Mouse (Mus musculus): ENCODE results near the gene U2af2. TPM values are rescaled to one million over a fixed set of nuclear protein-coding genes. Genes with fewer than 3 reads are reported as not detected.

The U2af2 gene
- polyA plus RNA-seq, 1 experiment from 2014 or later = 161 TPM

- Histone ChIP-seq H3K27ac (ENCODE audit: low read depth, low read length) (no peak overlapping the region), H3K36me3 (ENCODE audit: control insufficient read depth, insufficient read depth, low read length) (peaks cover 3% of the 10 kb centered on the region; the same call in 1 of the 2 replicates), H3K4me1 (replicated peaks; ENCODE audit: control insufficient read depth, insufficient read depth, low read length) (no peaks in the 10 kb centered on the region), H3K4me3 (ENCODE audit: low read depth, low read length) (no peak overlapping the region), H3K9ac (ENCODE audit: low read depth, low read length) (no peak overlapping the region), H3K9me3 (ENCODE audit: control insufficient read depth, low read length) (no peaks in the 10 kb centered on the region), H3K4me2 (replicated peaks; ENCODE audit: low read depth, low read length) (no peak overlapping the region), H3K27me3 (ENCODE audit: control insufficient read depth, insufficient read depth, low read length) (no peaks in the 10 kb centered on the region)
- 100% methylated on average over 1 of the region's 1 CpGs for WGBS
- ATAC-seq (ENCODE audit: low FRiP score) (no peak), DNase-seq (ENCODE audit: low spot score) (no peak)
Measured at GRCm38 (mm10) chr7:5085512-5085911, 23.6 kb downstream of the U2af2 start.

GRCm38 (mm10) chr7:5086921-5087440, 25.0 kb downstream of the U2af2 start:
- DNase-seq (ENCODE audit: low spot score) = no peak
- Histone ChIP-seq H3K4me2 (replicated peaks; ENCODE audit: low read depth, low read length) (no peak overlapping the region), H3K27ac (ENCODE audit: low read depth, low read length) (no peak overlapping the region), H3K4me3 (ENCODE audit: low read depth, low read length) (no peak overlapping the region), H3K9me3 (ENCODE audit: control insufficient read depth, low read length) (no peaks in the 10 kb centered on the region), H3K27me3 (ENCODE audit: control insufficient read depth, insufficient read depth, low read length) (no peaks in the 10 kb centered on the region), H3K9ac (ENCODE audit: low read depth, low read length) (no peak overlapping the region), H3K4me1 (replicated peaks; ENCODE audit: control insufficient read depth, insufficient read depth, low read length) (no peaks in the 10 kb centered on the region), H3K36me3 (ENCODE audit: control insufficient read depth, insufficient read depth, low read length) (peaks cover 2% of the 10 kb centered on the region; the same call in 1 of the 2 replicates)
- ATAC-seq (ENCODE audit: low FRiP score) = no peak
- WGBS = 85% methylated on average over 5 of the region's 5 CpGs

- Histone ChIP-seq H3K27me3 (ENCODE audit: control insufficient read depth, insufficient read depth, low read length) (no peaks in the 10 kb centered on the region), H3K9me3 (ENCODE audit: control insufficient read depth, low read length) (no peaks in the 10 kb centered on the region), H3K9ac (ENCODE audit: low read depth, low read length) (no peak overlapping the region), H3K4me2 (replicated peaks; ENCODE audit: low read depth, low read length) (no peak overlapping the region), H3K36me3 (ENCODE audit: control insufficient read depth, insufficient read depth, low read length) (no peaks in the 10 kb centered on the region), H3K4me3 (ENCODE audit: low read depth, low read length) (no peak overlapping the region), H3K4me1 (replicated peaks; ENCODE audit: control insufficient read depth, insufficient read depth, low read length) (no peaks in the 10 kb centered on the region), H3K27ac (ENCODE audit: low read depth, low read length) (no peak overlapping the region)
- no peak for DNase-seq (ENCODE audit: low spot score)
- no peak for ATAC-seq (ENCODE audit: low FRiP score)
- 93% methylated on average over 4 of the region's 4 CpGs for WGBS
Measured at GRCm38 (mm10) chr7:5087886-5088285, 25.9 kb downstream of the U2af2 start.

- Histone ChIP-seq H3K27me3 (ENCODE audit: control insufficient read depth, insufficient read depth, low read length) (no peaks in the 10 kb centered on the region), H3K4me1 (replicated peaks; ENCODE audit: control insufficient read depth, insufficient read depth, low read length) (no peaks in the 10 kb centered on the region), H3K9me3 (ENCODE audit: control insufficient read depth, low read length) (no peaks in the 10 kb centered on the region), H3K4me2 (replicated peaks; ENCODE audit: low read depth, low read length) (no peak overlapping the region), H3K27ac (ENCODE audit: low read depth, low read length) (no peak overlapping the region), H3K4me3 (ENCODE audit: low read depth, low read length) (no peak overlapping the region), H3K36me3 (ENCODE audit: control insufficient read depth, insufficient read depth, low read length) (peaks cover under 1% of the 10 kb centered on the region; the same call in 1 of the 2 replicates), H3K9ac (ENCODE audit: low read depth, low read length) (no peak overlapping the region)
- WGBS = 88% methylated on average over 15 of the region's 15 CpGs
- no peak for ATAC-seq (ENCODE audit: low FRiP score)
- no peak for DNase-seq (ENCODE audit: low spot score)
Measured at GRCm38 (mm10) chr7:5089853-5090252, 27.9 kb downstream of the U2af2 start.

GRCm38 (mm10) chr7:5091008-5091728, 29.2 kb downstream of the U2af2 start:
- Histone ChIP-seq H3K27me3 (ENCODE audit: control insufficient read depth, insufficient read depth, low read length) (no peaks in the 10 kb centered on the region), H3K4me1 (replicated peaks; ENCODE audit: control insufficient read depth, insufficient read depth, low read length) (no peaks in the 10 kb centered on the region), H3K9ac (ENCODE audit: low read depth, low read length) (no peak overlapping the region), H3K36me3 (ENCODE audit: control insufficient read depth, insufficient read depth, low read length) (peaks cover 11% of the 10 kb centered on the region; the same call in 1 of the 2 replicates), H3K4me2 (replicated peaks; ENCODE audit: low read depth, low read length) (no peak overlapping the region), H3K4me3 (ENCODE audit: low read depth, low read length) (no peak overlapping the region), H3K9me3 (ENCODE audit: control insufficient read depth, low read length) (no peaks in the 10 kb centered on the region), H3K27ac (ENCODE audit: low read depth, low read length) (no peak overlapping the region)
- no peak for ATAC-seq (ENCODE audit: low FRiP score)
- WGBS = 92% methylated on average over 15 of the region's 15 CpGs
- no peak for DNase-seq (ENCODE audit: low spot score)

GRCm38 (mm10) chr7:5092381-5092780, 30.4 kb downstream of the U2af2 start:
- H3K27ac ChIP-seq (ENCODE audit: low read depth, low read length) = no peak overlapping the region
- H3K36me3 ChIP-seq (ENCODE audit: control insufficient read depth, insufficient read depth, low read length) = peaks cover 16% of the 10 kb centered on the region; the same call in 1 of the 2 replicates
- no peaks in the 10 kb centered on the region for H3K9me3 ChIP-seq (ENCODE audit: control insufficient read depth, low read length)
- no peaks in the 10 kb centered on the region for H3K27me3 ChIP-seq (ENCODE audit: control insufficient read depth, insufficient read depth, low read length)
- no peak overlapping the region for H3K4me3 ChIP-seq (ENCODE audit: low read depth, low read length)
- ATAC-seq (ENCODE audit: low FRiP score) (no peak), DNase-seq (ENCODE audit: low spot score) (no peak)
- WGBS = 82% methylated on average over 6 of the region's 6 CpGs
- H3K4me1 ChIP-seq (replicated peaks; ENCODE audit: control insufficient read depth, insufficient read depth, low read length) = no peaks in the 10 kb centered on the region
- H3K9ac ChIP-seq (ENCODE audit: low read depth, low read length) = no peak overlapping the region
- H3K4me2 ChIP-seq (replicated peaks; ENCODE audit: low read depth, low read length) = no peak overlapping the region

- no peak for DNase-seq (ENCODE audit: low spot score)
- Histone ChIP-seq H3K27me3 (ENCODE audit: control insufficient read depth, insufficient read depth, low read length) (no peaks in the 10 kb centered on the region), H3K4me1 (replicated peaks; ENCODE audit: control insufficient read depth, insufficient read depth, low read length) (no peaks in the 10 kb centered on the region), H3K36me3 (ENCODE audit: control insufficient read depth, insufficient read depth, low read length) (peaks cover 22% of the 10 kb centered on the region), H3K4me2 (replicated peaks; ENCODE audit: low read depth, low read length) (no peak overlapping the region), H3K27ac (ENCODE audit: low read depth, low read length) (no peak overlapping the region), H3K9me3 (ENCODE audit: control insufficient read depth, low read length) (no peaks in the 10 kb centered on the region), H3K4me3 (ENCODE audit: low read depth, low read length) (no peak overlapping the region), H3K9ac (ENCODE audit: low read depth, low read length) (no peak overlapping the region)
- 87% methylated on average over 20 of the region's 21 CpGs for WGBS
- no peak for ATAC-seq (ENCODE audit: low FRiP score)
Measured at GRCm38 (mm10) chr7:5092831-5093510, 31.0 kb downstream of the U2af2 start.

GRCm38 (mm10) chr7:5098769-5099168, 36.8 kb downstream of the U2af2 start:
- no peaks in the 10 kb centered on the region for H3K27me3 ChIP-seq (ENCODE audit: control insufficient read depth, insufficient read depth, low read length)
- 93% methylated on average over 5 of the region's 5 CpGs for WGBS

More at GRCm38 (mm10) chr7:5098769-5099168, 36.8 kb downstream of the U2af2 start:
- H3K9ac ChIP-seq (ENCODE audit: low read depth, low read length) = no peak overlapping the region
- ATAC-seq (ENCODE audit: low FRiP score) = no peak
- H3K4me2 ChIP-seq (replicated peaks; ENCODE audit: low read depth, low read length) = no peak overlapping the region
- H3K36me3 ChIP-seq (ENCODE audit: control insufficient read depth, insufficient read depth, low read length) = peaks cover 22% of the 10 kb centered on the region
- no peaks in the 10 kb centered on the region for H3K4me1 ChIP-seq (replicated peaks; ENCODE audit: control insufficient read depth, insufficient read depth, low read length)
- DNase-seq (ENCODE audit: low spot score) = no peak
- H3K4me3 ChIP-seq (ENCODE audit: low read depth, low read length) = no peak overlapping the region
- H3K9me3 ChIP-seq (ENCODE audit: control insufficient read depth, low read length) = no peaks in the 10 kb centered on the region
- H3K27ac ChIP-seq (ENCODE audit: low read depth, low read length) = no peak overlapping the region
